Mouse (Mus musculus) midbrain, embryonic 13.5 days (tissue): Measurements from ENCODE around the gene Vmn1r112. TPM values are rescaled to one million over a fixed set of nuclear protein-coding genes. Genes with fewer than 3 reads are reported as not detected.
"Not testable (repeated sequence)": the region's sequence is repeated elsewhere in the genome, so short reads cannot be mapped to it uniquely, and the experiment has no call there.

Experiments
- ATAC-seq: fragments of 200-750 bp; cut with Nextera tagmentation; 2 replicates; pipeline ENCODE4 v1.8.0; 2017; ENCODE audit warnings: mild to moderate bottlenecking, moderate TSS enrichment, moderate library complexity
- H3K27ac ChIP-seq: fragments of 300-500 bp; sonication (generic); 2 replicates; pipeline ENCODE4 v1.5.1; 2015; ENCODE audit warnings: inconsistent platforms, mild to moderate bottlenecking, moderate library complexity
- H3K27me3 ChIP-seq: fragments of 300-500 bp; sonication (generic); 2 replicates; pipeline ENCODE4 v1.6.1; 2015; ENCODE audit warnings: mild to moderate bottlenecking, inconsistent platforms
- H3K36me3 ChIP-seq: fragments of 300-500 bp; sonication (generic); 2 replicates; pipeline ENCODE4 v1.6.1; 2015; ENCODE audit warnings: mild to moderate bottlenecking, inconsistent platforms
- H3K4me1 ChIP-seq: fragments of 300-500 bp; sonication (generic); replicated peaks from 2 replicates; pipeline ENCODE4 v1.6.1; 2015; ENCODE audit warnings: inconsistent platforms
- H3K4me2 ChIP-seq: fragments of 300-500 bp; sonication (generic); replicated peaks from 2 replicates; pipeline ENCODE4 v1.6.1; 2015; ENCODE audit warnings: moderate library complexity, mild to moderate bottlenecking, inconsistent platforms
- H3K4me3 ChIP-seq: fragments of 300-500 bp; sonication (generic); replicated peaks from 2 replicates; pipeline ENCODE4 v1.5.1; 2015; ENCODE audit warnings: mild to moderate bottlenecking, inconsistent platforms
- H3K9ac ChIP-seq: fragments of 300-500 bp; sonication (generic); replicated peaks from 2 replicates; pipeline ENCODE4 v1.6.1; 2015; ENCODE audit warnings: mild to moderate bottlenecking, inconsistent platforms
- H3K9me3 ChIP-seq: fragments of 300-500 bp; sonication (generic); 2 replicates; pipeline ENCODE4 v1.6.1; 2016; ENCODE audit warnings: mild to moderate bottlenecking, inconsistent platforms
- WGBS: fragments of 180-500 bp; shearing (Covaris S2); methylation state at CpG from one replicate; pipeline ENCODE4 v1.1.7; 2015; 5-methylcytosine and 5-hydroxymethylcytosine counted together
- polyA plus RNA-seq: library from polyadenylated mRNA; unstranded; fragments of >200 nt; fragmentation: Nextera tagmentation; extraction: Ambion mirVana; gene quantifications from 2 replicates; pipeline ENCODE4 v1.2.1, GENCODE M21; 2015

Vmn1r112 gene
- not detected in 2 replicates for polyA plus RNA-seq

DNA sequence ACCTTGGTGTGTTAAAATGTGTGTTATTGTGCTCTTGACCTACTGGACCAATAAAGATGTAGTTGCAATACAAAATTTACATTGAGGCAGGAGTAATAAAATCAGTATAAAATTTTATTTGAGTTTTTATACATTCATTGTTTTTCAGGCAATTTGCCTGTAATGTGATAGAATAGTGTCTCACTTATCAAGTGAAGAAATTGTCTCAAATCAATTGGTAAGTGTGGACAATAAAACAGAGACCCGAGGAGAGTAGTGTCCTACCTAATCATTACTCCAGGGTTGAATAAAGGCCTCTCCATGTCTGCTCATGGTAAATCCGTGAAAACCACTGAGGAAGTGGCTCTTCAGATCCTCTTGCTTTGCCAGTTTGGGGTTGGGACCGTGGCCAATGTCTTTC is at the start of gene Vmn1r112:
Gene Vmn1r112 (plus strand): TSS at position 301 of the 400 bp plus-strand sequence.
- no CpG with 5 or more reads among the region's 3 CpGs for WGBS
- H3K4me2 ChIP-seq, H3K36me3 ChIP-seq, H3K27me3 ChIP-seq, H3K4me3 ChIP-seq, H3K27ac ChIP-seq, H3K9me3 ChIP-seq, H3K9ac ChIP-seq, ATAC-seq, H3K4me1 ChIP-seq: not testable (repeated sequence)

GRCm38 (mm10) chr7:20730524-20730923 is 40.5 kb upstream of the Vmn1r112 start, which contains the start of gene Gm10668:
TSS of gene Gm10668 (minus strand) at chr7:20730624.
- H3K36me3 ChIP-seq, H3K4me2 ChIP-seq, ATAC-seq, H3K4me1 ChIP-seq, H3K27me3 ChIP-seq, H3K9ac ChIP-seq, H3K9me3 ChIP-seq, H3K27ac ChIP-seq, H3K4me3 ChIP-seq: not testable (repeated sequence)
- WGBS, result no CpG with 5 or more reads among the region's 1 CpGs

GRCm38 (mm10) chr7:20786985-20787384 is 16.0 kb downstream of the Vmn1r112 start, which contains the start of gene Vmn1r113:
TSS of gene Vmn1r113 (plus strand) at chr7:20787285.
- H3K36me3 ChIP-seq, H3K27me3 ChIP-seq, H3K4me3 ChIP-seq, H3K4me2 ChIP-seq, H3K27ac ChIP-seq, ATAC-seq, H3K9ac ChIP-seq, H3K9me3 ChIP-seq, H3K4me1 ChIP-seq: not testable (repeated sequence)
- WGBS, result 66% methylated on average over 2 of the region's 2 CpGs

GRCm38 (mm10) chr7:20812086-20812485 is 41.1 kb downstream of the Vmn1r112 start, which contains the start of gene Vmn1r114:
TSS of gene Vmn1r114 (minus strand) at chr7:20812186.
- not testable (repeated sequence) for H3K27ac ChIP-seq, H3K27me3 ChIP-seq, H3K4me3 ChIP-seq, H3K9ac ChIP-seq, H3K4me2 ChIP-seq, H3K9me3 ChIP-seq, H3K36me3 ChIP-seq, H3K4me1 ChIP-seq, ATAC-seq
- WGBS, result no CpG with 5 or more reads among the region's 5 CpGs

Other genes with a start within 250 kb of the Vmn1r112 start
- not detected in 2 replicates for gene Vmn1r104, start 237.3 kb upstream of the Vmn1r112 start, polyA plus RNA-seq
- not detected in 2 replicates for gene Gm5726, start 225.4 kb upstream of the Vmn1r112 start, polyA plus RNA-seq
- gene Gm4141, start 194.9 kb upstream of the Vmn1r112 start, polyA plus RNA-seq, result not detected in 2 replicates
- gene Gm4513, start 172.2 kb upstream of the Vmn1r112 start, polyA plus RNA-seq, result not detected in 2 replicates
- not detected in 2 replicates for gene Vmn1r107, start 102.3 kb upstream of the Vmn1r112 start, polyA plus RNA-seq
- gene Vmn1r111, start 68.0 kb upstream of the Vmn1r112 start, polyA plus RNA-seq, result not detected in 2 replicates
- gene Gm10668, start 40.6 kb upstream of the Vmn1r112 start, polyA plus RNA-seq, result not detected in 2 replicates
- not detected in 2 replicates for gene Vmn1r113, start 16.1 kb downstream of the Vmn1r112 start, polyA plus RNA-seq
- gene Vmn1r114, start 41.0 kb downstream of the Vmn1r112 start, polyA plus RNA-seq, result not detected in 2 replicates
- not detected in 2 replicates for gene Vmn1r115, start 73.8 kb downstream of the Vmn1r112 start, polyA plus RNA-seq
- gene Vmn1r116, start 101.1 kb downstream of the Vmn1r112 start, polyA plus RNA-seq, result not detected in 2 replicates
- gene Vmn1r117, start 112.9 kb downstream of the Vmn1r112 start, polyA plus RNA-seq, result not detected in 2 replicates
- not detected in 2 replicates for gene Vmn1r118, start 141.2 kb downstream of the Vmn1r112 start, polyA plus RNA-seq
- gene Vmn1r119, start 241.3 kb downstream of the Vmn1r112 start, polyA plus RNA-seq, result not detected in 2 replicates